Mouse (Mus musculus): ENCODE data around the gene Ptp4a2. TPM values are rescaled to one million over a fixed set of nuclear protein-coding genes. Genes with fewer than 3 reads are reported as not detected.
"Not testable (repeated sequence)": the region's sequence is repeated elsewhere in the genome, so short reads cannot be mapped to it uniquely, and the experiment has no call there.

The Ptp4a2 gene
- 168 and 313 TPM in 2 replicates for total RNA-seq (2014; fragmentation: Nextera tagmentation)
- 419 and 540 TPM in 2 replicates for total RNA-seq (2017)

DNA sequence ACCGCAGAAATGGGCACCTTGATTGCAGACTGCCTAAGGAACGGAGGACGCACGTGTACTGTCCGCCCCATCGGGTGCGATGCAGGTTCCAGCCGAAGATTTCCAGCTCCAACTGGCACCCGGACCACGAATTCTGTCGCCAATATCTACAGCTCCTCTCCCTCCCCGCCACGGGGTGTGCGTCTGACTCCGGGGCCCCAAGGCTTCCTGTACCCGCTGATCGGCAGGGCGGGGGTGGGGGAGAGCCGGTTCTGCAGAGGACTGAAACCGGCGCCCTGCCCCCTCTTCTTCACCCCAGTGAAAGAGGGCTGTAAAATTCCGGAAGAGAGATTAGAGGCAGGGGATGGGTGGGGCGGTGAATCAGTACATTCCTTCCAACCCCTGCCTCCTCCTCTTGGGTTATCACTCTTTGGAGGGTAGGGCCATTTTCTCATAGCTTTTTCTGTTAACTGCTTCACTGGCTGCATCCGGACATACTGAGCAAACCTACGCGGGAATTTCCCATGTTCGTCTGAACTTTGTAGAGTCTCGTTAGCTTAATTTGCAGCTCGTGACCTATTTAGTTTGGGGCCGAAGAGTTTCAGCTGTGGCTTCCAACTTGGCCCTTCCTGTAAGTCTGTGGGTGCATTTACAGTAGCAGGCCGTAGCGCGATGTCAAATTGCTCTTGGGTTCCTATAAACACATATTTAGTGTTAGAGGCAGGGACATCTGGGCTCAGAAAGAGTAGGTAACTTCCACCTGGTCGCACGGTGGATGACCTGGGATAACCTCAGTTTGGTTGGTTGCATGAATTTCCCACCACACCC, at the start of gene Ptp4a2:
TSS of gene Ptp4a2 (plus strand) at position 422 of the 807 bp plus-strand sequence.
- peak; percentile 87 for ATAC-seq (replicated peaks; ENCODE audit: low FRiP score, low TSS enrichment, poor library complexity, severe bottlenecking)

DNA sequence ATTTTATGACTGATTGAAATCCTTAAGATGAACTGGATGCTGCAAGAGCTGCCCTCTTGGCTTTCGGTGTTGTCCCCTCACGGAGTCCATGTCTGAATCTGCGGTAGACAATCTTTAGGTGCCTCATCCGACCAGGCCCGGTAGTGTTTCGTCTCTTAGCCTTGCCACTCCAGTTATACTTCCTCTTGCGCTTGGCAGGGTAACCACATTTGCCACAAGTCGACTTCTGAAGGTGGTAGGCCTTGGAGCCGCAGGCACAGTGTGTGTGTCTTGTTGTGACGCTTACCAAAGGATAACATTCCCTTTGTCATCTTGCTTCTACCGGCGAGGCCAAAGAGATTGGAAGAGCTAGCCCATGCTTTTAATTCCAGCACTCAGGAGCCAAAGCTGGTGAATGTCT, 49.4 kb upstream of the Ptp4a2 start:
- ATAC-seq (replicated peaks; ENCODE audit: low FRiP score, low TSS enrichment, poor library complexity, severe bottlenecking) = no peak

DNA sequence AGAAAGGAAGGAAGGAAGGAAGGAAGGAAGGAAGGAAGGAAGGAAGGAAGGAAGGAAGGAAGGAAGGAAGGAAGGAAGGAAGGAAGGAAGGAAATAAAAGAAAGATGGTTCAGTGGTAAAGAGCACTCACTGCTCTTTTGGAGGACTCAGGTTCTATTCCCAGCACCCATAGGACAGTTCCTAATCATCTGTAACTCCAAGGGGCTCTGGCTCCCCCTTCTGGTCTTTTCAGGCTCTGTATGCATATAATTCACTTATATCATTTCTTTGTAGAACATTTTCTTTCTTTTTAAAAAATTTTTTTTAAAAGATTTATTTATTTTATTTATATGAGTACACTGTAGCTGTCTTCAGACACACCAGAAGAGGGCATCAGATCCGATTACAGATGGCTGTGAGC, 48.5 kb upstream of the Ptp4a2 start:
- ATAC-seq (replicated peaks; ENCODE audit: low FRiP score, low TSS enrichment, poor library complexity, severe bottlenecking) = not testable (repeated sequence)

- ATAC-seq (replicated peaks; ENCODE audit: low FRiP score, low TSS enrichment, poor library complexity, severe bottlenecking) = no peak
These were observed 45.7 kb upstream of the Ptp4a2 start for GRCm38 (mm10) chr4:129765351-129765750.

DNA sequence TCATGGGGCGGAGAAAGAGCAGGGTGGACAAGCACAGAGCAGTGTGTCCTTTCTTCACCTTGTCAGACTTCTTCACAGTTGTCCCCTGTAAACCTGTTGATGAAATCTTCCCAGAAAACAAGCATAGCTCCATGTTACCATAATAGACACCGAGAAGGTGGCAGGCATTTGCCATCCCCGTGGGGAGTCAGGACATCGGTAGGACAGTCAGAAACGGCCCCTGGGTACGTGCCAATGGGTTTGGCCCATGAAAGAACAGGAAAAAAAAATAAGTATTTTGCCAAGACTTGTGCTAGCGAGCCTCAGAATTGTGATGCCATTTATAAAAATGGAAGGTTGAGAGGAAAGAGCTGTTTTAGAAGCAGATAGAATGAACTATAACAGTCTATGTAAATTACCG, 43.2 kb upstream of the Ptp4a2 start:
- ATAC-seq (replicated peaks; ENCODE audit: low FRiP score, low TSS enrichment, poor library complexity, severe bottlenecking) = no peak

- ATAC-seq (replicated peaks; ENCODE audit: low FRiP score, low TSS enrichment, poor library complexity, severe bottlenecking) = not testable (repeated sequence)
These were observed 42.3 kb upstream of the Ptp4a2 start for GRCm38 (mm10) chr4:129768742-129769141.

DNA sequence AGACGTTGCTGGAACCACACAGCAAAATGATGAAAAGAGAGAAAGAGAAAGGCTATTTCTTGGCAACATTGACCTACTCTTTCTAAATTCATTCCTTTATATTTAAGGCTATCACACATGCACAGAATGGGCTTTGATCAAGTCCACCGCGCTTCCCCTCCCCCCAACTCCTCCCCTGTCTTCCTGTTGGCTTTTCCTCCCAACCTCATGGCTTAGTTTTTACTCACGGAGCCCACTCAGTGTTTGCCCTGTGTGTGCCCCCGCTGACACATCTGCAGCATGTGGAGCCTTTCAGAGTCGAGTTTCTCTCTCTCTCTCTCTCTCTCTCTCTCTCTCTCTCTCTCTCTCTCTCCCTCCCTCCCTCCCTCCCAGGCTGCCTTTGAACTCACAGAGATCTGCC, 40.4 kb upstream of the Ptp4a2 start:
- ATAC-seq (replicated peaks; ENCODE audit: low FRiP score, low TSS enrichment, poor library complexity, severe bottlenecking) = no peak

- no peak for ATAC-seq (replicated peaks; ENCODE audit: low FRiP score, low TSS enrichment, poor library complexity, severe bottlenecking)
These were observed 39.7 kb upstream of the Ptp4a2 start for GRCm38 (mm10) chr4:129771314-129771671.

DNA sequence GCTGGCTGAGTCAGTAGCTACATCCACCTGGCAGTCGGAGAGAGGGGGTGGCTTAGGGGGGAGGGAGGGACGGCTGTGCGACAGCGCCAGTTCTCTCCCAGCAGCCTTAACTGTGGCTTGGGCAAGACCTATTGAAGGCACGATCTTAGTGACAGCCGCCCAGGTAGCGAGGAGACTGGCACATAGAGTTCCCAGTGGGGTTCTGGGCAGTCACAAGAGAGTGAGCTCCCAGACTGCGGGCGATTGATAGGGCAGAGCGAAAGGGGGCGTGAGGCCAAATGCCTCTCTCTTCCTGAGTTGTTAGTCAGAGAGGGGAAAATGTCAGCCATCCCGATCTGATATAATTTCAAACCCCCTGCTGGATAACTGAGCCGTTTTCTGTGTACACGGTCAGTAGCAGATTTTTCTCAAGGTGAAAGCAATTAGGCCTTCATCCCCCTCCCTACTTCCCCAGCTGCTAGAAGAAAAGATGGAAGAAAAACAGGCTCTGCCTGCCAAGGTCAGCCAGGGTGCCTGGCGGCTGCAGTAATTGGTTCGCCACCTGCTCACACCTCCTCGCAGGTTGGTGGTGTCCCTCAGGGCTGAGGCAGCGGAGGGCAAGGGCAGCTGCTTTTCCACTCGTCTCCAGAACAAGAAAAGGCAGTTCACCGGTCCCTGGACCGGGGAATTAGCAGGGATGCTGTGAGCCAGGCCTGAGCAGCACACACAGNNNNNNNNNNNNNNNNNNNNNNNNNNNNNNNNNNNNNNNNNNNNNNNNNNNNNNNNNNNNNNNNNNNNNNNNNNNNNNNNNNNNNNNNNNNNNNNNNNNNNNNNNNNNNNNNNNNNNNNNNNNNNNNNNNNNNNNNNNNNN, 39.1 kb upstream of the Ptp4a2 start:
- ATAC-seq (replicated peaks; ENCODE audit: low FRiP score, low TSS enrichment, poor library complexity, severe bottlenecking) = peak; percentile 61

- ATAC-seq (replicated peaks; ENCODE audit: low FRiP score, low TSS enrichment, poor library complexity, severe bottlenecking) = 0 out of 2 replicates have a peak, but pooled peaks have one; percentile 58
These were observed 28.9 kb upstream of the Ptp4a2 start for GRCm38 (mm10) chr4:129781881-129782675.

DNA sequence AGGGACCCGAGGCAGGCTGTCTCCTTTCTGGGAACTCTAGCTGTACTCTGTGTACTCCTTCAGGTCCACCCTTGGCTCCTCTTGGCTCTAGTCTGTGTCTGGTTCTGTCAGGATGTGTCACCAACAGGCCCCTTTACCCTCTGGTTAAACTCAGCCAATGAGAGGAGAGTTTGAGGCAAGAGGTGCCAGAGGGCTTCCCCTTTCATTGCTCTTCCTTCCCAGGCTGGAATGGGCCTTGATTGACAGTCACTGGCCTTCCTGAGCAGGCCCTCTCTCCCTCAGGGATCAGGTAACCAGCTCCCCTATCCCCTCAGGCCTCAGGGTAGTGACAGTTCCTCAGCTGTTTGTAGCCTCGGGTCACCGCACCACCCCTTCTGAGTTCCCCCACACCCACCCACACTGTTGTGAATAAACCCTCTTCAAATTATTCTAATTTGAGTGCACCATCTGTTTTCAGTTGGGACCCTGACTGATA, 28.1 kb upstream of the Ptp4a2 start:
- ATAC-seq (replicated peaks; ENCODE audit: low FRiP score, low TSS enrichment, poor library complexity, severe bottlenecking) = 0 out of 2 replicates have a peak, but pooled peaks have one; percentile 28

GRCm38 (mm10) chr4:129783506-129783905, 27.5 kb upstream of the Ptp4a2 start:
- ATAC-seq (replicated peaks; ENCODE audit: low FRiP score, low TSS enrichment, poor library complexity, severe bottlenecking) = no peak

- ATAC-seq (replicated peaks; ENCODE audit: low FRiP score, low TSS enrichment, poor library complexity, severe bottlenecking) = peak; percentile 77
These were observed 25.8 kb upstream of the Ptp4a2 start for GRCm38 (mm10) chr4:129785178-129785577.

DNA sequence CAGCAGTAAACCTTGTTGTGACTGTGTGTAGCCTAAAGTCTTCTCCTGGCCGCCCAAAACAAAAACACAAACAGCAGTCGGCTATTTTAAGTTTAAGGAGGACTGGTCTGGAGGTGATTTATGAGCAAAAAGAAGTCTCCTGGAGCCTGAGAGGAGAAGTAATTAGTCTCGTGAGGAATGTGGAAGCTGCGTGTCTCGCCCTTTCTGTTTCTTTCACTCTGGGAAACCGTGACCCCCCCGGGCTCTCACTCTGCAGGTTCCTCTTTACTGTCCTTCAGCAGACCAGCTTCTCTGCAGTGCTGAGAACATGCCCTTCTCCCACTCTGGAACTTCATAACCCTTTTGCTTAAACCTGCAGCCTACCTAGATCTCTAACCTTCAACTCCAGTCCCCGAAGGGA, 22.3 kb upstream of the Ptp4a2 start:
- ATAC-seq (replicated peaks; ENCODE audit: low FRiP score, low TSS enrichment, poor library complexity, severe bottlenecking) = no peak

DNA sequence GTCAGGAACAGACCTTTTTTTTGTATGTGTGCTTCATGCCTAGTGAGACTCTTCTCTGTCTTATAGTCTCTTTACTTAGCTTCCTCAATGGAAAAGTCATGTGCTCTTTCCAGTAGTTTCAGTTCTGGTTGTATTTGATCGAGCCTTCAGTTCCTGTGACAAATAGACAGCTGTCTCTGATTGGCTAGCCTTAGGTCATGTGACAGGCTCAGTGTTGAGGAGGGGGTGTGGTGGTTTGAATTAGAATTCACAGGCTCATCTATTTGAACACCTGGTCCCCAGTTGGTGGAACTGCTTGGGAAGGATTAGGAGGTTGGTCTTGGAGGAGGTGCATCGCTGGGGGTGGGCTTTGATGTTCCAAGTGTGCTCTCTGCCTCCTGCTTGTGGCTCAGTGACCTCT, 21.4 kb upstream of the Ptp4a2 start:
- no peak for ATAC-seq (replicated peaks; ENCODE audit: low FRiP score, low TSS enrichment, poor library complexity, severe bottlenecking)

- ATAC-seq (replicated peaks; ENCODE audit: low FRiP score, low TSS enrichment, poor library complexity, severe bottlenecking) = no peak
These were observed 20.5 kb upstream of the Ptp4a2 start for GRCm38 (mm10) chr4:129790475-129790874.

DNA sequence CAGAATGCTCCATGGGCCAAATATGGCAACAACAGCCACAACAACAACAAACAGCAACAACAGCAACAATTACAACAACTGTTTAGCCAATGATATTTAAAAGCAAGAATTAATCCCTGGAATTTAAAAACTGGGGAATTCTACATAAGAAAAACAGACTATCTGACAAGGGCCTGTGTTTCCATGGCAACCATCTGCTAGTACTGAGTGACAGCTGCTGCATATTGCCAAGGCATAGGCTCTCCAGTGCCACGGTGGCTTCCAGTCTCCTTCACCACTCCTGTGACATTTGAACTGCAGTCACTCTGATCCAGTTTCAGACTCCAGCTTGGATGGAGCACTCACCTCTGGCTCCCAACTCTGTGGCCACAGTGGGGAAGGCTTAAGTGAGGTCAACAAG, 19.6 kb upstream of the Ptp4a2 start:
- no peak for ATAC-seq (replicated peaks; ENCODE audit: low FRiP score, low TSS enrichment, poor library complexity, severe bottlenecking)

DNA sequence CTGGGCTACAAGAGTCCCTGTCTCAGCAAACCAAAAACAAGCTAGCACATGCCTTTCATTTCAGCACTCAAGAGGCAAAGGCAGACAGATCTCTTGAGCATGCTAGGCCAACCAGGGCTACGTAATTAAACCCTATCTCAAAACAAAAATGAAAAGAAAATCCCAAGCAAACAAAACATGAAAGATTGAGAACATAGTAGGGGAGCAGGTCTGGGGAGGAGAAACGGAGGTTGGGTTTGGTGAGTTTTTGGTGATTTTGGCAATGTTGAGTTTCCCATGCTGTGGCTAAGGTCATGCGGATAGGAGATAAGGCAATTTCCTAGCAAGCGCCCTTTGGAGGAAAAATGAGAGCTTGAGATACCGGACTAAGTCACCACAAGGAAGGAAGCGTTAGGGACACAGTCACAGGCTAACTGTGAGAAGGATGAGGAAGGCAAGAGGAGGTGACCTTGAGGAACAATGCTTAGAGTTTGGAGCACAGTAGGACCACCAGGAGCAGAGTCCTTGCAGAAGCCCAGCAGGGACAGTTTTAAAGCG, 18.3 kb upstream of the Ptp4a2 start:
- peak; percentile 50 for ATAC-seq (replicated peaks; ENCODE audit: low FRiP score, low TSS enrichment, poor library complexity, severe bottlenecking)

- peak; percentile 88 for ATAC-seq (replicated peaks; ENCODE audit: low FRiP score, low TSS enrichment, poor library complexity, severe bottlenecking)
These were observed 17.2 kb upstream of the Ptp4a2 start for GRCm38 (mm10) chr4:129793713-129794329.
